Mouse (Mus musculus): Measurements from ENCODE around the gene Il2ra. TPM values are rescaled to one million over a fixed set of nuclear protein-coding genes. Genes with fewer than 3 reads are reported as not detected.
A peak's percentile ranks its signal among the peaks of the same experiment; 100 is the strongest.
"Not testable (repeated sequence)": the region's sequence is repeated elsewhere in the genome, so short reads cannot be mapped to it uniquely, and the experiment has no call there.

The Il2ra gene
- polyA plus RNA-seq, 1 experiment from 2014 or later = 0.10 TPM

DNA sequence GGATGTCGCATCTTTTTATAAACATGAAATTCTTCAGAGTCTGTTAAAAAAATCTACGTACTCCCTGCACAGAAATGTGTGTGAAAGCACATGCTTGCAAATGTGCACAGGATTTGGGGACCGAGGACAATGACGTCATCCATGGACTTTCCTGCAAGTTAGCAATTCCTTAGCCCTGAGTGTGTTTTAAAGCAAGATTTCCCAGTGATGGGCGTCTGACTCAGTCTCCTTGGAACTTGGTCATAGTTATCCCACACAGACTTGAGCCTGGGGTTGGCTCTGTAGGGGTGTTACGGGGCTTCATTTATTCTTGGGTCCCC lies 64.1 kb downstream of the Il2ra start:
- Histone ChIP-seq H3K9me3 (ENCODE audit: control insufficient read depth, low read length) (no peaks in the 10 kb centered on the region), H3K36me3 (ENCODE audit: control insufficient read depth, insufficient read depth, low read length) (no peaks in the 10 kb centered on the region), H3K4me3 (ENCODE audit: low read length) (peak overlapping the region; percentile 67), H3K27me3 (replicated peaks; ENCODE audit: control insufficient read depth, insufficient read depth, low read length) (0 out of 2 replicates have a peak, but pooled peaks cover 3% of the 10 kb centered on the region), H3K27ac (ENCODE audit: low read length) (no peak overlapping the region), H3K4me1 (ENCODE audit: control insufficient read depth, insufficient read depth, low read length) (no peaks in the 10 kb centered on the region; the same call in 1 of the 2 replicates), H3K4me2 (ENCODE audit: low read depth, low read length) (peak overlapping the region; percentile 97; the same call in 1 of the 2 replicates), H3K9ac (ENCODE audit: low read depth, low read length) (no peak overlapping the region)
- WGBS = 38% methylated on average over 6 of the region's 6 CpGs
- no peak for ATAC-seq

DNA sequence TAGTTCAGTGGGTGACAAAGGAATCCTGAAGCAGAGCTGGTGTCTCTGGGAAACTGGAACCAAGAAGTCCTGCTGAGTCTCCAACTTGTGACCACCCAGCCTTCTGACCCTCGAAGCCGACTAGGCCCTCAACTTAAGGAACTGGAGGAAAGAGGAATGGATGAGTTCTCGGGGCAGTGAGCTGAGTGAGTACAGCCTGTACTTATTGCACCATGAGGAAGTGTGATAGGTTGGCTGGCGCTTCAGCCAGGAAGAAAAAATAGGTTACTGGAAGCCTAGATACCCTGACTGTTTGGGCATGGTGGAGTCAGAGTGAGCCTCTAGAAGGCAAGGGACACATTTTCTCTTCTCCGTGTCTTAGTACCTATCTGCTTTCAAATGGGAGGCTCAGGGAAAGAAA lies 65.9 kb downstream of the Il2ra start:
- ATAC-seq = no peak
- 76% methylated on average over 5 of the region's 5 CpGs for WGBS
- Histone ChIP-seq H3K9me3 (ENCODE audit: control insufficient read depth, low read length) (no peaks in the 10 kb centered on the region), H3K4me1 (ENCODE audit: control insufficient read depth, insufficient read depth, low read length) (no peaks in the 10 kb centered on the region; the same call in 1 of the 2 replicates), H3K27me3 (replicated peaks; ENCODE audit: control insufficient read depth, insufficient read depth, low read length) (0 out of 2 replicates have a peak, but pooled peaks cover 3% of the 10 kb centered on the region), H3K27ac (ENCODE audit: low read length) (no peak overlapping the region), H3K36me3 (ENCODE audit: control insufficient read depth, insufficient read depth, low read length) (no peaks in the 10 kb centered on the region), H3K4me2 (ENCODE audit: low read depth, low read length) (no peak overlapping the region), H3K4me3 (ENCODE audit: low read length) (no peak overlapping the region), H3K9ac (ENCODE audit: low read depth, low read length) (no peak overlapping the region)

DNA sequence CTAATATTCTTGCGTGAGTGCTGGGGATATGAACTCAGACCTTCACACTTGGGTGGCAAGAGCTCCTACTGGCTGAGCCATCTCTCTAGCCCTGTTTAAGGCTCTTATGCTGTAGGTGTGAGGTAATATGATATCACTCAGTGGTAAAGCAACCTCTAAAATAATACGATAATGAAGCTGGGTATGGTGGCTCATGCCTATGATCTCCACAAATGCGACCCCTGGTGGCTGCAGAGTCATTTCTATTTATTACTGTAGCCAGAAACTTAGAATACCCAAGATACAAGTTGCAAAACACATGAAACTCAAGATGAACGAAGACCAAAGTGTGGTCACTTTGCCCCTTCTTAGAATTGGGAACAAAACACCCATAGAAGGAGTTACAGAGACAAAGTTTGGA lies 67.5 kb downstream of the Il2ra start:
- H3K4me1 ChIP-seq (ENCODE audit: control insufficient read depth, insufficient read depth, low read length); H3K9ac ChIP-seq (ENCODE audit: low read depth, low read length); H3K27me3 ChIP-seq (replicated peaks; ENCODE audit: control insufficient read depth, insufficient read depth, low read length); H3K27ac ChIP-seq (ENCODE audit: low read length); H3K4me3 ChIP-seq (ENCODE audit: low read length); H3K4me2 ChIP-seq (ENCODE audit: low read depth, low read length); ATAC-seq; H3K36me3 ChIP-seq (ENCODE audit: control insufficient read depth, insufficient read depth, low read length); H3K9me3 ChIP-seq (ENCODE audit: control insufficient read depth, low read length): not testable (repeated sequence)
- WGBS = 50% methylated on average over 4 of the region's 4 CpGs

DNA sequence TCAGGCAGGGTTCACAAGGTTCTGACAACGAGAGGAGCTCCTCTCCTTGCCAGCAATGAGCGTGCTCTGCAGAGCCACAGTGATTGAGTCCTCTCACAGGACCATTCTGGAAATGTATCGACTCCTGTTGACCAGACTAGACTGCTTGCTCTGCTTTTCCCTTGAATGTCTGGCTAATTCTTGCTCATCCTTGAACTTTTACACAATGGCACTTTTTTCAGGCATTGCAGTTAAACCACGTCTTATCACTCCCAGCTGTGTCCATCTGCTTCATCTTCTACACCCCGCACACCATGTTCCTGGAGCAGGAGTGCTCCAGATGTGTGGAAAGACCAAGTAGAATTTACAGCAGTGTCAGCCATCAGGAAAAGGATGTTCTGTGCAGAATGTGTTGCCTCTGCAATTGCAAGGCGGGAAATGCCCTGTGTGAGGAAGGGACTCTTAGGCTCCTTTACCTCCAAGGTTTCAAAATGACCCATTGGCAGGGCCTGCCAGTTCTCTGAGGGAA lies 69.9 kb downstream of the Il2ra start:
- Histone ChIP-seq H3K36me3 (ENCODE audit: control insufficient read depth, insufficient read depth, low read length) (no peaks in the 10 kb centered on the region), H3K4me1 (ENCODE audit: control insufficient read depth, insufficient read depth, low read length) (no peaks in the 10 kb centered on the region), H3K27me3 (replicated peaks; ENCODE audit: control insufficient read depth, insufficient read depth, low read length) (no peaks in the 10 kb centered on the region), H3K27ac (ENCODE audit: low read length) (no peak overlapping the region), H3K4me2 (ENCODE audit: low read depth, low read length) (no peak overlapping the region), H3K9ac (ENCODE audit: low read depth, low read length) (no peak overlapping the region), H3K9me3 (ENCODE audit: control insufficient read depth, low read length) (no peaks in the 10 kb centered on the region), H3K4me3 (ENCODE audit: low read length) (no peak overlapping the region)
- no peak for ATAC-seq
- WGBS = 67% methylated on average over 6 of the region's 6 CpGs

DNA sequence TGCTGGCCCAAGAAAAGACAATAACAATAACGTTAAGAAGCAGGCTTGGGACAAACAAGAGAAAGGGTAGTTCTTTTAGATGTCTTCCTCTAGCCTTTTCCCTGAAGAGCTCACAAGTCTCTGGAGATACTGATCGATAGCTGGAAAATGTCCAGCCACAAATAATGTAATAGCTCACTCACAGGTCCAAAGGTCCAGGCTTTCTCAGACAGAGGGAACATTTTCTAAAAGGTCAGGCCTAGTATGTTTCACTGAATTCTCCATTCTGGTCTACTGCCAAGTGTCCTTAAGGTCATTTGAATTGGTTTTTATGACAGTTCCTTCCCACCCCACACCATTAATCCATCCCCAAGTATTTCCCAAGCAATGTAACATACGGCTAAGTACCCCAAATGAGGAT lies 70.4 kb downstream of the Il2ra start:
- Histone ChIP-seq H3K9ac (ENCODE audit: low read depth, low read length) (no peak overlapping the region), H3K27ac (ENCODE audit: low read length) (no peak overlapping the region), H3K4me2 (ENCODE audit: low read depth, low read length) (no peak overlapping the region), H3K36me3 (ENCODE audit: control insufficient read depth, insufficient read depth, low read length) (no peaks in the 10 kb centered on the region), H3K9me3 (ENCODE audit: control insufficient read depth, low read length) (no peaks in the 10 kb centered on the region), H3K4me3 (ENCODE audit: low read length) (no peak overlapping the region), H3K27me3 (replicated peaks; ENCODE audit: control insufficient read depth, insufficient read depth, low read length) (no peaks in the 10 kb centered on the region), H3K4me1 (ENCODE audit: control insufficient read depth, insufficient read depth, low read length) (no peaks in the 10 kb centered on the region)
- peak; percentile 48; the same call in 1 of the 2 replicates for ATAC-seq
- 51% methylated on average over 3 of the region's 3 CpGs for WGBS

DNA sequence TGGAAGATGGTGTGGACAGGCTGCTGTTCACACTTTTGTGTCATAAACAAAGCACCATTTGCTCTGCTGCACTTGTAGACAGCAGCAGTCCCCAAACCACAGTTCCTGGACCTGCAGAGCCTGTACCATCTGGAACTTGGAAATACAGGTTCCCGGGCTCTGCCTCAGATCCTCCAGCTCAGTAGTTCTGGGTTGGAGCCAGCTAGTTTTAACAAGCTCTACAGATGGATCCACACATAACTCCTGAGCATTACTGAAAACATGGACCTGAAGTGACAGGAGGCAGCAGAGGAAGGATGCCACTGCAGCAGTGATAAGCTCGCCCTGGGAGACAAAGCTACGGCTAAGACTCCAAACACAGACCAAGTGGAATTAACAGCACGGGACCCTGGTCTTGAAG lies 71.9 kb downstream of the Il2ra start:
- Histone ChIP-seq H3K4me2 (ENCODE audit: low read depth, low read length) (no peak overlapping the region), H3K27me3 (replicated peaks; ENCODE audit: control insufficient read depth, insufficient read depth, low read length) (no peaks in the 10 kb centered on the region), H3K27ac (ENCODE audit: low read length) (no peak overlapping the region), H3K9ac (ENCODE audit: low read depth, low read length) (no peak overlapping the region), H3K4me3 (ENCODE audit: low read length) (no peak overlapping the region), H3K36me3 (ENCODE audit: control insufficient read depth, insufficient read depth, low read length) (no peaks in the 10 kb centered on the region), H3K4me1 (ENCODE audit: control insufficient read depth, insufficient read depth, low read length) (no peaks in the 10 kb centered on the region), H3K9me3 (ENCODE audit: control insufficient read depth, low read length) (no peaks in the 10 kb centered on the region)
- WGBS = 76% methylated on average over 4 of the region's 4 CpGs
- ATAC-seq = no peak

DNA sequence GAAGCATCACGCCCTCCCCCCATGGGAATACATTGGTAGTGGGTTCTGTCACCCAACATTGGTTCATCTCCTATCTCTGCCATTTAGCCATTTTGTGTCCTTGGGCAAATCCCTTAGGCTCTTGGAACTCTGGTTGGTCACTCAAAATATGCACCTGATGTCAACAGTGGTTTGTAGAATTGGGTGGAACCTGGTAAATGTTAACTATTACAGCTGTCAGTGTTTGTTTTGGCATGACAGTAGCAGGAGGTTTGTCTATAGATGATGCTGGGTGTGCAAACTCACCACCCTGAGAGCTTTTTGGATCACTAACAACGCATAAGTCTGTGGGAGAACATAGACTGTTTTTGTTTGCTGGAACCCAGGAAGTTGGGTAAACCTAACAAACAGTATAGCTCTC lies 76.0 kb downstream of the Il2ra start:
- Histone ChIP-seq H3K27me3 (replicated peaks; ENCODE audit: control insufficient read depth, insufficient read depth, low read length) (no peaks in the 10 kb centered on the region), H3K4me1 (ENCODE audit: control insufficient read depth, insufficient read depth, low read length) (no peaks in the 10 kb centered on the region), H3K4me3 (ENCODE audit: low read length) (no peak overlapping the region), H3K36me3 (ENCODE audit: control insufficient read depth, insufficient read depth, low read length) (no peaks in the 10 kb centered on the region), H3K27ac (ENCODE audit: low read length) (no peak overlapping the region), H3K9ac (ENCODE audit: low read depth, low read length) (no peak overlapping the region), H3K9me3 (ENCODE audit: control insufficient read depth, low read length) (no peaks in the 10 kb centered on the region), H3K4me2 (ENCODE audit: low read depth, low read length) (no peak overlapping the region)
- WGBS = 83% methylated on average over 2 of the region's 2 CpGs
- no peak for ATAC-seq

DNA sequence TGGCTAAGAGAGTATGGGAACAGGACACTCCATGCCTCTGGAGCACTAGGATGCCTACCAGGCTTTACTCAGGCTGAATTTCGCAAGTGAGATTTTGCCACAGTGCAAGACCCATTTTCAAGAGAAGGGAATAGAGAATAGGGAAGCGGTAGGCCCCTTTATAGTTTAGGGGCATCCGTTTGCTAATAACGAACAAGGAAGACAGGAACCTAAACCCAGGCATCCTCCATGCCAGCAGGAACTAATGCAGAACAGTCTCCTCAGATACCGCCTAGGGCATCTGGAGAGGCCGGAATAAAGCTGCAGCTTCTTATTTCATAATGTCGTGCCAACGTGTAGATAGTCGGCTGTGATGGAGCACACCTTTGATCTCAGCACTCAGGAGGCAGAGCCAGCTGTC lies 80.0 kb downstream of the Il2ra start:
- Histone ChIP-seq H3K9me3 (ENCODE audit: control insufficient read depth, low read length) (no peaks in the 10 kb centered on the region), H3K4me1 (ENCODE audit: control insufficient read depth, insufficient read depth, low read length) (no peaks in the 10 kb centered on the region), H3K4me3 (ENCODE audit: low read length) (no peak overlapping the region), H3K36me3 (ENCODE audit: control insufficient read depth, insufficient read depth, low read length) (no peaks in the 10 kb centered on the region), H3K27me3 (replicated peaks; ENCODE audit: control insufficient read depth, insufficient read depth, low read length) (no peaks in the 10 kb centered on the region), H3K27ac (ENCODE audit: low read length) (no peak overlapping the region), H3K4me2 (ENCODE audit: low read depth, low read length) (no peak overlapping the region), H3K9ac (ENCODE audit: low read depth, low read length) (no peak overlapping the region)
- ATAC-seq = no peak
- WGBS = 87% methylated on average over 9 of the region's 9 CpGs

DNA sequence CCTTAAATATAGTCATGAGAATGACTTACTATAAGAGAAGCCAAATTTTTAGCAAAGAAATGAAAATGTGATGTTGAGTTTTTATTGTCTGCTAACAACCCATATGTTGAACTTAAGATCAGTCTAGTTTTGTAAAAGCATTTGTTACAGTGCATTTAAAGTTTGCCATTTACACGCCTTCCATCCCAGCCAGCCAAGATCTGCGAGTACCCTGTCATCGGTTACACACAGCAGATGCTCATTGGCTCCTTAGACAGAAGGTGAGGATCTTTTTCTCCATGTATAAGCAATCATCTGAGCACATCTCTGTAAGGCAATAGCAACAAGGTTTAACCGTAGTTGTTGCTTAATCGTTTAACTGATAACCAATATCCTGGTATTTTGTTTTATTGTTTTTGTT lies 85.0 kb downstream of the Il2ra start:
- no peak overlapping the region for H3K9ac ChIP-seq (ENCODE audit: low read depth, low read length)
- H3K4me2 ChIP-seq (ENCODE audit: low read depth, low read length) = no peak overlapping the region
- H3K4me1 ChIP-seq (ENCODE audit: control insufficient read depth, insufficient read depth, low read length) = no peaks in the 10 kb centered on the region
- H3K9me3 ChIP-seq (ENCODE audit: control insufficient read depth, low read length) = no peaks in the 10 kb centered on the region
- ATAC-seq = no peak
- no peak overlapping the region for H3K27ac ChIP-seq (ENCODE audit: low read length)
- no peaks in the 10 kb centered on the region for H3K36me3 ChIP-seq (ENCODE audit: control insufficient read depth, insufficient read depth, low read length)
- 87% methylated on average over 5 of the region's 5 CpGs for WGBS
- H3K4me3 ChIP-seq (ENCODE audit: low read length) = no peak overlapping the region
- no peaks in the 10 kb centered on the region for H3K27me3 ChIP-seq (replicated peaks; ENCODE audit: control insufficient read depth, insufficient read depth, low read length)

DNA sequence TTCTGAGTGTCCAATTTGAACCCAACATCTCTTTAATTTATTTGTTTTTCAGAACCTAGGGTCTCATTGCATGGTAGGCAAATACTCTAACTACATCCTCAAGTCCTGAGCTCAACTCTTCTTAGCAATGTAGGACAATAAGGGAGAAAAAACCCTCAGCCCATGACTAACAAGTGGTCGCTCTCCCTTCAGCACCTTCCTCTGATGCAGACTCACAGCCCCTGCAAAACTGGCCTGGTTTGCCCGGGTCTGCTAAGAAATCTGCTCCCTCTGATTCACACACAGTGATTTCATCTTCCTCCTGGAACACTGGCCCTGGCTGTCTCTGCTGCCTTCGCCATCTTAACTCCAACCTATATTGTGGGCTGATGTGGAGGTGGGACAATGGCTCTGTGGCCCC lies 86.5 kb downstream of the Il2ra start:
- Histone ChIP-seq H3K9ac (ENCODE audit: low read depth, low read length) (no peak overlapping the region), H3K4me2 (ENCODE audit: low read depth, low read length) (no peak overlapping the region), H3K4me3 (ENCODE audit: low read length) (no peak overlapping the region), H3K4me1 (ENCODE audit: control insufficient read depth, insufficient read depth, low read length) (no peaks in the 10 kb centered on the region), H3K9me3 (ENCODE audit: control insufficient read depth, low read length) (no peaks in the 10 kb centered on the region), H3K27me3 (replicated peaks; ENCODE audit: control insufficient read depth, insufficient read depth, low read length) (no peaks in the 10 kb centered on the region), H3K27ac (ENCODE audit: low read length) (no peak overlapping the region), H3K36me3 (ENCODE audit: control insufficient read depth, insufficient read depth, low read length) (no peaks in the 10 kb centered on the region)
- no peak for ATAC-seq
- whole genome bisulfite sequencing = 43% methylated on average over 3 of the region's 3 CpGs

Measured in intestine, embryonic 16.5 days (tissue).